Mouse (Mus musculus) frontal cortex, postnatal 14 days (tissue): ENCODE measurements around the gene Gm30191.

Experiments
- DNase-seq, 2 experiments: peaks; one replicate each; pipeline ENCODE4 v3.0.0; 2022; ENCODE audit warnings: low spot score in 2 of 2

Gene Gm30191

GRCm38 (mm10) chr4:134246719-134247258 lies at the start of gene Gm30191:
Gene Gm30191, plus strand, starts transcription at chr4:134246935.
- DNase-seq: no peak

- DNase-seq: no peak
These were observed 47.4 kb upstream of the Gm30191 start for GRCm38 (mm10) chr4:134199371-134199770.

GRCm38 (mm10) chr4:134202904-134203303 lies 43.8 kb upstream of the Gm30191 start, which contains the start of gene Gm7534:
Gene Gm7534, minus strand, starts transcription at chr4:134203004.
- DNase-seq: no peak

- DNase-seq: no peak
These were observed 43.3 kb upstream of the Gm30191 start for GRCm38 (mm10) chr4:134203340-134203896.

GRCm38 (mm10) chr4:134206488-134207053 lies 40.2 kb upstream of the Gm30191 start:
- DNase-seq: no peak

- DNase-seq: no peak
These were observed 23.7 kb upstream of the Gm30191 start for GRCm38 (mm10) chr4:134222793-134223600.

GRCm38 (mm10) chr4:134227194-134227593 lies 19.5 kb upstream of the Gm30191 start, which contains the start of gene Catsper4:
Gene Catsper4, minus strand, starts transcription at chr4:134227383.
- DNase-seq: no peak

GRCm38 (mm10) chr4:134230431-134230830 lies 16.3 kb upstream of the Gm30191 start:
- DNase-seq: no peak

GRCm38 (mm10) chr4:134234876-134235275 lies 11.9 kb upstream of the Gm30191 start:
- DNase-seq: no peak

- no peak for DNase-seq
These were observed 9.0 kb upstream of the Gm30191 start for GRCm38 (mm10) chr4:134237582-134238278.

- no peak for DNase-seq
These were observed 8.5 kb upstream of the Gm30191 start, which contains the start of gene Cnksr1 for GRCm38 (mm10) chr4:134238279-134238651. Gene Cnksr1, minus strand, starts transcription at chr4:134238399.

- DNase-seq: no peak
These were observed 8.0 kb upstream of the Gm30191 start for GRCm38 (mm10) chr4:134238686-134239085.

GRCm38 (mm10) chr4:134243516-134244250 lies 3.1 kb upstream of the Gm30191 start, which contains the start of gene E130218I03Rik:
Gene E130218I03Rik, plus strand, starts transcription at chr4:134243662.
- DNase-seq: no peak

GRCm38 (mm10) chr4:134245148-134245843 lies 1.4 kb upstream of the Gm30191 start, which contains the start of gene Zfp593:
Gene Zfp593, minus strand, starts transcription at chr4:134245592.
- DNase-seq: peak; percentile 89 to 95

GRCm38 (mm10) chr4:134246256-134246655 lies 479 bp upstream of the Gm30191 start:
- no peak for DNase-seq

GRCm38 (mm10) chr4:134249651-134250050 lies 2.9 kb downstream of the Gm30191 start:
- DNase-seq: peak in 1 of 2 experiments; percentile 60

GRCm38 (mm10) chr4:134250116-134250929 lies 3.6 kb downstream of the Gm30191 start:
- DNase-seq: no peak

- DNase-seq: no peak
These were observed 4.2 kb downstream of the Gm30191 start for GRCm38 (mm10) chr4:134250930-134251240.
